26 mouse cellular contexts compared by ENCODE assay signal in the genomic region with DNA sequence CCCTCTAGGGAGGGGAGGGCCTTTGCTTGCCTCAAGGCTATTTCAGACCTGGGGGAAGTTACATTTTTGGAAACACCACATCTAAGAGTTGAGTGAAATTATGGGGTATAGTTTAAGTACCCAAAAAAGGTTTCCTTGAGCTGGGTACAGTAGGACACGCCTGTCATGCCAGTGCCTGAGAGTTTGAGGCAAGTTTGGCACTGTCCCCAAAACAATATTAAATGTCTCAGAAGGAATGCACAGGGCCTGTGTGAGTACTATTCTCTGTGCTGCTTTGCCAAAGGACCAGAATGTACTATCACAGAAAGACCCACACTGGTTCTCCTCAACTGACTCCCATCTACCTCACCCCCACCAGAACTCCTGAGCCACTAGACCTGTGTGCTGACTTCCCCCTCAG. TPM values are rescaled to one million over a fixed set of nuclear protein-coding genes. Genes with fewer than 3 reads are reported as not detected.
A peak's percentile ranks its signal among the peaks of the same experiment; 100 is the strongest.
DNase-seq lines count a peak whose midpoint lies in the region; ATAC-seq lines count a peak whose summit lies in the region.
"Had no signal": no experiment of that assay in that cellular context is flagged by ENCODE, and none has a peak within 500 bp of the region (broad histone marks: within the 10 kb centered on the region; RNA-seq: fewer than 3 reads in every experiment).

No protein-coding gene starts in this region.

- 69% methylated on average over 1 of the region's 1 CpGs for WGBS in heart, embryonic 14.5 days
- 88% methylated on average over 1 of the region's 1 CpGs for WGBS in forebrain, embryonic 13.5 days

- H3K4me2 ChIP-seq in heart, embryonic 14.5 days (ENCODE audit: low read length): no peak overlapping the region
- no peak overlapping the region for H3K4me2 ChIP-seq in forebrain, embryonic 13.5 days
- H3K4me2 ChIP-seq: heart, embryonic 11.5 days; limb, embryonic 13.5 days; liver, embryonic 11.5 days; lung, embryonic 15.5 days; midbrain, embryonic 12.5 days; neural tube, embryonic 13.5 days had no signal

- peak overlapping the region; percentile 8 to 33; a peak in 2 of 4 replicates for H3K27ac ChIP-seq in heart, embryonic 14.5 days (replicated peaks in 1 of 2; ENCODE audit: control insufficient read depth in 1 of 2, insufficient read depth in 1 of 2, low read depth in 2 of 2, low read length in 2 of 2)
- H3K27ac ChIP-seq in forebrain, embryonic 13.5 days: no peak overlapping the region
- H3K27ac ChIP-seq: kidney, postnatal 0 days; limb, embryonic 13.5 days; lung, embryonic 15.5 days; midbrain, embryonic 12.5 days; neural tube, embryonic 13.5 days had no signal

- no peak overlapping the region for H3K4me3 ChIP-seq in heart, embryonic 14.5 days (ENCODE audit: control insufficient read depth in 1 of 2, insufficient read depth in 1 of 2, low read depth in 1 of 2, low read length in 2 of 2)
- H3K4me3 ChIP-seq in forebrain, embryonic 13.5 days: no peak overlapping the region
- H3K4me3 ChIP-seq: limb, embryonic 13.5 days; lung, embryonic 15.5 days; megakaryocyte, embryonic 14.5 days; midbrain, embryonic 12.5 days; neural tube, embryonic 13.5 days had no signal

- no peaks in the 10 kb centered on the region for H3K27me3 ChIP-seq in heart, embryonic 14.5 days (ENCODE audit: control insufficient read depth, insufficient read depth, low read length)
- no peaks in the 10 kb centered on the region for H3K27me3 ChIP-seq in forebrain, embryonic 13.5 days
- H3K27me3 ChIP-seq: limb, embryonic 13.5 days; lung, embryonic 15.5 days; megakaryocyte, embryonic 14.5 days; midbrain, embryonic 12.5 days; neural tube, embryonic 13.5 days had no signal

- peaks cover 23% of the 10 kb centered on the region for H3K36me3 ChIP-seq in heart, embryonic 14.5 days (ENCODE audit: control insufficient read depth, insufficient read depth, low read length)
- peaks cover 31% of the 10 kb centered on the region for H3K36me3 ChIP-seq in forebrain, embryonic 13.5 days (ENCODE audit: poor library complexity, severe bottlenecking)

- H3K4me1 ChIP-seq in heart, embryonic 14.5 days (ENCODE audit: control insufficient read depth in 2 of 2, insufficient read depth in 2 of 2, low read length in 2 of 2): peaks cover 9 to 11% of the 10 kb centered on the region in 2 experiments; a peak in 3 of 4 replicates
- H3K4me1 ChIP-seq in forebrain, embryonic 13.5 days: no peaks in the 10 kb centered on the region
- H3K4me1 ChIP-seq: limb, embryonic 13.5 days; lung, embryonic 15.5 days; midbrain, embryonic 12.5 days; neural tube, embryonic 13.5 days had no signal

- ATAC-seq in heart, embryonic 14.5 days (ENCODE audit: insufficient number of reproducible peaks, insufficient read depth, low FRiP score, low read depth): no peak
- ATAC-seq in forebrain, embryonic 13.5 days: no peak
- ATAC-seq: forebrain, postnatal 0 days; hindbrain, embryonic 16.5 days had no signal

- no peak overlapping the region for H3K9ac ChIP-seq in heart, embryonic 14.5 days (ENCODE audit: low read length)
- H3K9ac ChIP-seq in forebrain, embryonic 13.5 days: no peak overlapping the region
- H3K9ac ChIP-seq: forebrain, postnatal 0 days; limb, embryonic 13.5 days; lung, embryonic 15.5 days; midbrain, embryonic 12.5 days; neural tube, embryonic 13.5 days had no signal

- H3K9me3 ChIP-seq in heart, embryonic 14.5 days (ENCODE audit: control insufficient read depth, low read length): 0 out of 2 replicates have a peak, but pooled peaks cover 8% of the 10 kb centered on the region
- peaks cover 11% of the 10 kb centered on the region for H3K9me3 ChIP-seq in forebrain, embryonic 13.5 days (replicated peaks)
- H3K9me3 ChIP-seq: lung, embryonic 15.5 days had no signal

- DNase-seq in gastrocnemius, adult 18-20 months (ENCODE audit: low spot score): peak; percentile 39
- DNase-seq in gastrocnemius, postnatal 25 days: no peak
- no peak for DNase-seq in heart, adult 8-10 months (ENCODE audit: low spot score)
- DNase-seq in lung, postnatal 25 days (ENCODE audit: low spot score): peak; percentile 43
- DNase-seq in lung, postnatal 4 days: no peak
- DNase-seq: adrenal gland, postnatal 25 days; cerebellum, adult 11-12 months; cerebellum, postnatal 10 days; forebrain, postnatal 0 days; gastrocnemius, postnatal 14 days; kidney, adult 8-10 months; kidney, postnatal 4 days; lung, postnatal 36 days; right cerebral cortex, postnatal 4 days; thymus, postnatal 4 days had no signal

RNA-seq across cellular contexts. Expression of a gene that starts 30.9 kb away (rescaled TPM):
- total RNA-seq in gastrocnemius, adult 18-20 months (2021): 1 to 10 TPM; 4.5 to 5.1 TPM
- 10 to 100 TPM in 1 of 2 experiments, 1 to 10 TPM in 1; 7.4 to 11.3 TPM for total RNA-seq in gastrocnemius, postnatal 25 days (2021)
- 134 and 144 TPM in 2 replicates for polyA plus RNA-seq in heart, embryonic 14.5 days (2014; fragmentation: Nextera tagmentation; extraction: Ambion mirVana)
- 10 to 100 TPM; 21.9 to 30.3 (median 26.9) TPM for total RNA-seq in heart, adult 8-10 months (2022)
- polyA plus RNA-seq in forebrain, embryonic 13.5 days (2015; fragmentation: Nextera tagmentation; extraction: Ambion mirVana): 55.3 and 56.9 TPM in 2 replicates

RNA-seq across cellular contexts. Expression of a gene that starts 31.1 kb away (rescaled TPM):
- total RNA-seq in gastrocnemius, adult 18-20 months (2021): 1 to 10 TPM; 8.4 to 8.5 TPM
- 10 to 100 TPM in 1 of 2 experiments, 1 to 10 TPM in 1; 9.1 to 12.2 TPM for total RNA-seq in gastrocnemius, postnatal 25 days (2021)
- 16.8 and 17.9 TPM in 2 replicates for polyA plus RNA-seq in heart, embryonic 14.5 days (2014; fragmentation: Nextera tagmentation; extraction: Ambion mirVana)
- total RNA-seq in heart, adult 8-10 months (2022): 10 to 100 TPM; 22.8 to 27.1 (median 24.2) TPM
- polyA plus RNA-seq in forebrain, embryonic 13.5 days (2015; fragmentation: Nextera tagmentation; extraction: Ambion mirVana): 18.3 and 20.6 TPM in 2 replicates

Comparison
In these comparisons a context has a peak if more than half of its experiments do, and no peak if none do; other contexts are left out.
1. DNase-seq: peak in gastrocnemius, adult 18-20 months (single experiment) and lung, postnatal 25 days (single experiment); none in gastrocnemius, postnatal 25 days (single experiment), heart, adult 8-10 months (single experiment) and lung, postnatal 4 days (0 of 2).